Mouse (Mus musculus) telencephalon, adult 2 months (tissue): Measurements from ENCODE around the gene Prdx3.
"Not testable (repeated sequence)": the region's sequence is repeated elsewhere in the genome, so short reads cannot be mapped to it uniquely, and the experiment has no call there.

Source experiments
- DNase-seq: peaks from one replicate; pipeline ENCODE4 v3.0.0-alpha.2; 2011; ENCODE audit warnings: low read depth, low spot score

The Prdx3 gene

DNA sequence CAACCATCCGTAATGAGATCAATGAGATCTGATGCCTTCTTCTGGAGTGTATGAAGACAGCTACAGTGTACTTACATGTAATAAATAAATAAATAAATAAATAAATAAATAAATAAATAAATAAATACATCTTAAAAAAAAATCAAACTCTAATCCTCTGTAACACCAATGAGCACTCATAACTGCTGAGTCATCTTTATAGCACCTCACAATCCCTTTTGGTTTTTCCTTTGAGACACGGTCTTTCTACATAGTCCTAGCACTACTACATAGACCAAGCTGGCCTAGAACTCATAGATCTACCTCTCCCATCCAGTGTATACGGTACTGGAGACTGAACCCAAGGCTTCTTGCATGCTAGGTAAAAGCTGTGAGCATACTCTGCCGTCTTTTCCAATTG, 8.2 kb downstream of the Prdx3 start:
- not testable (repeated sequence) for DNase-seq

DNA sequence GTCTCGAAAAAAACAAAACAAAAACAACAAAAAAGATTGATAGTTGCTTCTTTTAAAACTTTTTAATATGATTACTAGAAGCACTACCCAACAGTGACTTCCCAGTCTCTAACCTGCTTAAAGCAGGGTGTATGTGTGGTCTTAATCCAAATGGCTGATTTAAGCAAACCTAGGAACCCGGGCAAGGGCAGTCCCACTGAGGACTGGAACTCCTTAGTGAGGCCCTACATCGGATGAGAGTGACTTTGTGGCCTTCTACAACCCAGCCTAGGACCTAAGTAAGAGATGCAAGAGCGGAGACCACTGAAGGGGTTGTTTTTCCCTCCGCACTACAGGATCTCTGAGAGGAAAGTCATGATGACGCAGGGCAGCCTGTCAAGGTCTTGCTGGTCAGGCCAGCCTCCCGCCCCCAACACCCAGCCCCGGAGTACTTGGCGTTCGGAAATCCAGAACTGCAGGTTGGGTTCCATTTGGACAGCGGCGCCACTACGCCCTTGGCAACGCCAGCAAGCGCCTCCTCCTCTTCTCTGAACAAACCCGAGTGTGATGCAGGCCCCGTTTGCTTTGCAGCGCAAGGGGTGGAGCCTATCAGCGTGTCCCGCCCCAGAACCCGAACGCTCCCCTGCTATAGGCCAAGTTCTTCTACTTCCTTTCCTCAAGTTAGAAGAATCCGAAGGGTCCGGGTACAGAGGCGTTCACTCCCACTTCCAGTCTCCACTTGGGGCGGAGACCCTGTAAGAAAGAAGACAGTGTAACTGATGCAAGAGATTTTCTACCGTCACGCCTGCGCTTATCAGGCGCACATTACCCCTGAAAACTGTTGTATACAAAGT, 13.3 kb downstream of the Prdx3 start, which contains the start of gene Sfxn4:
Gene Sfxn4, minus strand, starts transcription at position 612 of the 833 bp plus-strand sequence.
- DNase-seq = peak; percentile 94

DNA sequence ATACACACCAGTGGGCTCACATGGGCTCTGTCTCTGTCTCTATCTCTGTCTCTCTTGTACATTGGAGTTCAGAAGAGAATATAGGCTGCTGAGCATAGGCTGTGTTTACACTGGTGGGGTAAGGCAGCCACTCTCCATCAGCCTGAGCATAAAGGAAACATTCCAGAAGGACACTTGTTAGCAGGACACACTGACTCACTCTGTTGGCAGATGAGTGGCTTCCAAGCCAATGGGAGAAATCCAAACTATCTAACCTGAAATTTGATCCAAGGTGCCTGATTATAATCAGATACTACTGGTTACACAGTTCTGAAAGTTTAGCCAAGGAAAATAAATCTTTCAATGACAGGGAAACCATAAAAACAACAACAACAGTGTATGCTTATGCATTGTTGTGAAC, 28.6 kb downstream of the Prdx3 start:
- no peak for DNase-seq

DNA sequence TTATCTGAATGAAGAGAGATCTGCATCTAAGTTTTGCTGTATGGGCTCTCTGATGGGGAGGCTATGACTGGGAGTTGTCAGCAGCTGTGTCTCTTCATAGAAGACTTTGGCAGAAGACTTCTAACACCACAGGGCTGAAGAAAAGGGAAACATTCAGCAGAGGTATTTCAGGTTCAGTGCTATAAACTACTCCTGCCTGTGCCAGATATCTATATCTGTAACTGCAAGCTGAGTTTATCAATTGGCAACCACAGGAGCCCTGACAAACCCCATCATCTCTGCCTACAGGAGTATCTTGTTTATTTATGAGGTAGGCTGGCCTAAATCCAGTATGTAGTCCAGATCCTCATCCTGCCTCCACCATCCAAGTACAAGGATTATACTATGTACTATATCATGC, 31.0 kb downstream of the Prdx3 start:
- no peak for DNase-seq

DNA sequence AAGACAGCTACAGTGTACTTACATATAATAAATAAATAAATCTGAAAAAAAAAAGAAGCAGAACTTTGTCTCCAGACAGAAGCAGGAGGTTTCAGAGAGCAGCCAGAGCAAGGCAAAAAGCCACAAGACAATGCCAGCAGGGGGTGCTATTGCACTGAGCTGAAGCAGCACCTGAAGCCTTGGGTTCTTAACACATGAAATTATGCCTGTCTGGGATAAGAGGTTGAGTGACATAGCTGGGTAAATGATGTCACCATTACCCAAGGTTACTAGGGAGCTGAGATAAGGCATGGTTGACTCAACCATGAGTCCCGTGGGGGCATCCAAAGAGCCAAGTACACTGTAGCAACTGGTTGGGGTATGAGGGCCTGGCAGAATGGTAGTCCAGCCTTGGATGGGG, 36.6 kb downstream of the Prdx3 start:
- DNase-seq = peak; percentile 23

DNA sequence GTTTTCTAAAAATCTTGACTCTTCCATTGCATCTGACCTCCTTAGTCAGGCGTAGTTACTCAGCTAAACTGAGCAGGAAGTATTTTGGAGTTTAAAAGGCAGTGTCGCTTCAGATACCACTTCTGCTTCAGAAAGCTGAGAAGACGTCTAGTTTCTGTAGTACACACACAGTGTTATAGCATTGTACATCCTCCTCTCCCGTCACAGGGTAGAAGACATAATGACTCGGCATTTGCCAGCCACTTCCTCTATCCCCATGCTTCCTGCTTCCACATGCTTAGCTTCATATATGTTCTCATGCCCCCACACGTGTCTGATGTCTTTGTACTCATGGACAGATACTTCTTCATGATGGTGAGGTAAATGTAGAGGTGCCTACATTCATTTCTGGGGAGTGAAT, 55.7 kb downstream of the Prdx3 start:
- no peak for DNase-seq
